Mouse (Mus musculus) layer of hippocampus, postnatal 14 days (tissue): ENCODE data around the gene Zc3h12a. TPM values are rescaled to one million over a fixed set of nuclear protein-coding genes. Genes with fewer than 3 reads are reported as not detected.
A peak's percentile ranks its signal among the peaks of the same experiment; 100 is the strongest.

Experiments used
- DNase-seq, 2 experiments: peaks; one replicate each; pipeline ENCODE4 v3.0.0; 2021 to 2022; ENCODE audit warnings: low spot score in 2 of 2, mixed read lengths in 1 of 2
- total RNA-seq, 2 experiments: library from RNA; stranded (reverse); gene quantifications; 2 replicates each; pipeline ENCODE4 v1.2.3; 2021

Zc3h12a gene
- total RNA-seq, 2 experiments from 2014 or later, result 1.2 to 1.9 TPM

GRCm38 (mm10) chr4:125116090-125116861 lies 11.4 kb downstream of the Zc3h12a start:
- DNase-seq, result peak; percentile 59 to 69

- DNase-seq, result no peak
Measured at GRCm38 (mm10) chr4:125115710-125116089, 11.9 kb downstream of the Zc3h12a start.

DNA sequence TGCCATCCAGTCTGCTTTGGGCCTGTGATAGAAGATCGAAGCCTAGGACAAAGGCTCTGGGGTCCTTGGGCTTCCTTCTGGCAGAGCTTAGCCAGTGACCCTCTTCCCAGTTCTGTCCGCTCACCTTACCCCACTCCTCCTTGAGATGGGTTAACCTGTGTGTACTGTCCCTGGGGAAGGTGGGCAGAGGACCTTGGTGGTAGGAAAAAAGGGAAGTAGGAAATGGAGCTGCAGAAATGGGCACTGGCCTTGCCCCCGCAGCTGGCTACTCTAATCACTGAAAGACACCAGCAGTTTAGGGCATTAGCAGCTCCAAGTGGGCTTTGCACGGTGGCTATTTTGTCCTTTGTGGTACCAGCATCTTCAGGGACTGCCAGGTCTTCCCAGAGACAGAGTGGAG lies 12.6 kb downstream of the Zc3h12a start:
- no peak for DNase-seq

GRCm38 (mm10) chr4:125114638-125115037 lies 13.0 kb downstream of the Zc3h12a start:
- peak; percentile 86 to 87 for DNase-seq

GRCm38 (mm10) chr4:125105354-125105753 lies 22.3 kb downstream of the Zc3h12a start:
- DNase-seq, result no peak

- DNase-seq, result no peak
Measured at GRCm38 (mm10) chr4:125101334-125101733, 26.3 kb downstream of the Zc3h12a start.

- peak; percentile 82 to 87 for DNase-seq
Measured at GRCm38 (mm10) chr4:125099458-125099857, 28.2 kb downstream of the Zc3h12a start.

GRCm38 (mm10) chr4:125097412-125097811 lies 30.2 kb downstream of the Zc3h12a start:
- DNase-seq, result no peak

DNA sequence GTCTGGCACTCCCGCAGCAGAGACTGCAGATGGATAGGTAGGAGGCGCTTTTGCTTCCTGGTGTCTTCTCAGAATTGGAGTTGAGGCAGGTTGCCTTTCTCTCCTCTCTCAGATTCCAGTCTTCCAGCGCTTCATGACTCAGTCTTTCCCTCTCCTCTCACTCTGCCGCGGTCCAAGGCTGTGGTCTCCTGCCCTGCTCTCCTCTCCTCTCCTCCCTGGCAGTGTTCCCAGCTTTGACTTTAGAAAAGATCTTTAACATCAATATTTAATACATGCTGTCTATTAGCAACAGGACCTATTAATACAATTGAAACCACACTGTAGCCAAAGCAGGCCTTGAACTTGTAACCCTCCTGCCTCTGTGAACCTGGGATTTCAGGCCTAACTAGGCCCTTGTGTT lies 31.6 kb downstream of the Zc3h12a start:
- no peak for DNase-seq

GRCm38 (mm10) chr4:125093031-125093430 lies 34.6 kb downstream of the Zc3h12a start:
- DNase-seq, result no peak

DNA sequence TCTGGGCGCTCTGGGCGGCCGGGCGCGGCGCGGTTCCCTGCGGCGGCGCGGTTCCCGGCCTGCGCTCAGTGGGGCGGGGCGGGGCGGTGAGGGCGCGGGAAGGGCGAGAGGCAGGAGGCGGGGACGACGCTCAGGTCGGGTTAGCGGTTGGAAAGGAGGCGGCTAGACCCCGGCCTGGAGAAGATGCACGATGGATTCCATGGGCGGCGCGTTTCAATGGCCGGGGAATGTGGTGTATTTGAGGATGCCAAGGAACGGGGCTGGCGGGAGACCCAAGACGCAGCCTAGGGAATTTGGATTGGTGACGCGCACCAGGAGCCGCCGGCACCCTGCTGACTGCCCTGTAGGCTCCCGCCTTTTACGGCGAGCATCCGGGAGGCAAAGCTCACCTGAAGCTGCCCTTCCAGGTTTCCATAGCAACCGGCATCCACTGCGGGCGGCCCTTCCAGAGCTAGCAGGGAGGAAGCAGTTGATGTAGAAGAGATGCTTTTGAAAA lies 42.2 kb downstream of the Zc3h12a start:
- peak; percentile 62 to 66 for DNase-seq

GRCm38 (mm10) chr4:125084403-125085345 lies 43.0 kb downstream of the Zc3h12a start, which contains the start of gene Meaf6:
Meaf6 (plus strand) TSS chr4:125085134.
- peak; percentile 92 to 93 for DNase-seq

- no peak for DNase-seq
Measured at GRCm38 (mm10) chr4:125078698-125079097, 48.9 kb downstream of the Zc3h12a start.

DNA sequence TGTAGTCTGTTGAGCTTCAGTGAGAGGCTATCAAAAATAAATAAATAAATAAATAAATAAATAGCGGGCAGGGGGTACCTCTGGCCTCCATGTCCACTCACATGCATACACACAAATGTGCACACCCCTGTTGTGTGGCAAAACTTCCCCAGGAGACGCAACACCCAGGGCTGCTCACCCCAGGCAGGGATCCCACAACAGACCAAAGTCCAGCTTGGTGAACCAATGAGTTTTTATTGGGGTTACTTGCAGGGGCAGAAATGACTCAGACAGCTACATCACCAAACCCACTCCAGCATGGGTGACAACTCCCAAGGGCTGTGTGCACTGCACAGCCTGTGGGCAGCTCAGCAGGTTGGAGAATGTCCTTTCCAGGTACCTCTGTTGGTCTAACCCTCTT lies 49.9 kb downstream of the Zc3h12a start:
- no peak for DNase-seq

Other genes with a start within 250 kb of the Zc3h12a start
- gene Epha10, start 246.9 kb downstream of the Zc3h12a start, total RNA-seq, result 10 to 100 TPM; 16.1 to 23.6 TPM
- 10 to 100 TPM; 16.8 to 17.5 TPM for gene 9930104L06Rik, start 190.8 kb downstream of the Zc3h12a start, total RNA-seq
- gene Cdca8, start 188.5 kb downstream of the Zc3h12a start, total RNA-seq, result 1 to 10 TPM; 3.3 to 3.4 TPM
- 10 to 100 TPM; 13.0 to 18.6 TPM for gene Rspo1, start 141.4 kb downstream of the Zc3h12a start, total RNA-seq
- 10 to 100 TPM; 62.6 to 71.7 TPM for gene Gnl2, start 111.3 kb downstream of the Zc3h12a start, total RNA-seq
- 1 to 10 TPM in 1 of 2 experiments, under 1 TPM in 1; 0.76 to 2.0 TPM for gene Dnali1, start 62.1 kb downstream of the Zc3h12a start, total RNA-seq
- gene Snip1, start 61.2 kb downstream of the Zc3h12a start, total RNA-seq, result 10 to 100 TPM; 13.7 to 15.1 TPM
- gene Meaf6, start 42.7 kb downstream of the Zc3h12a start, total RNA-seq, result 100 to 1,000 TPM; 110 to 113 TPM